Mouse (Mus musculus): Measurements from ENCODE around the gene Ptchd4. TPM values are rescaled to one million over a fixed set of nuclear protein-coding genes. Genes with fewer than 3 reads are reported as not detected.

The Ptchd4 gene
- polyA plus RNA-seq (2014; fragmentation: Nextera tagmentation; extraction: Ambion mirVana) = 17.6 and 21.3 TPM in 2 replicates

DNA sequence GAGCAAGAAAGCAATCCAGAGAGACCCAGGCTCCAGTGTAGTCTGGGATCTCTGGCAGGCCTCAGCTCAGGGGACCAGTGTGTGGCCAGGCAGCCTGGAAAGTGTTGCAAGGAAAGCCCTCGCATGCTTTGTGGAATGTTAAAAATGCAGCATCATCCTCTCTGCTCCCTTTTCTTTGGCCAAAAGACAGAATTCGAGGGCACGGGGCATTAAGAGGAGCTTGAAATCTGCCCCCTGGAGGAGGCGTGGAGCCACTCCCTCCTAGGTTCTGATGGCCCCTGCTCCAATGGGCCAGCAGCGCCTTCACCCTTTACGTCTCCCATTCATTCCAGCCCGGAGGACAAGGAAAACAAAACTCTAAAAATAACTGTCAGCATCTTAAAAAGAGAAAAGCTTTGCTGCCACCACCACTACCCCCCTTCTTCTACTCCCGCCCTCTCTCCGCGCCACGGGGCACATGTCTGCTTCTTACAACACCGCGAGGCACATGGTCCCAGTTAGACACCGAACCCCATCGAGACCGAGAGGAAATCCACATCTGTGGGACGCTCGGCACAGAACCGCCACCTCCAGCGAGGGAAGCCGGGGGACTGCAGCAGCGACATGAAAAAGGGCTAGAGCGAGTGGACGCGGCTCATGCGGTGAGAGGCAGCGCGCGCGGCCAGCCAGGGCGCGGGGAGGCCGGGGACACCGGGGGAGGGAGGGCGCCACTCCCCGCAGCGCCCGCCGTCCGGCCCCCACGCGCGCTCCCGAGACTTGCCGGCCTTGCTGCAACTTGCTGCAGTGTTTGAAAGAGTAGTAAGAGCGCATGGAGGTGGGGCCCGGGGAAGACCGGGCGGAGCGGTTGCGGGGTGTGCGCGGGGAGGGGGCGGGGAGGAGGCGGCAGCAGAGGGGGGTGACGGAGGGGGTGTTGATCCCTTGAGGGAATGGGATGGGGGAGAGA is at the start of gene Ptchd4:
Ptchd4 (plus strand) TSS at position 279 of the 943 bp plus-strand sequence.
- WGBS = 1% methylated on average over 41 of the region's 56 CpGs
- Histone ChIP-seq H3K4me3 (ENCODE audit: low read depth, low read length) (peak within 1 kb of the TSS; percentile 60), H3K9me3 (ENCODE audit: control insufficient read depth, low read length) (no peaks in the 10 kb centered on the region), H3K27ac (ENCODE audit: low read depth, low read length) (peak within 1 kb of the TSS; percentile 76), H3K27me3 (ENCODE audit: control insufficient read depth, insufficient read depth, low read length) (no peaks in the 10 kb centered on the region), H3K4me1 (ENCODE audit: control insufficient read depth, insufficient read depth, low read length) (no peaks in the 10 kb centered on the region), H3K4me2 (ENCODE audit: low read depth, low read length) (peak within 1 kb of the TSS; percentile 89), H3K9ac (replicated peaks; ENCODE audit: low read depth, low read length) (peak within 1 kb of the TSS; percentile 72), H3K36me3 (ENCODE audit: control insufficient read depth, insufficient read depth, low read length) (no peaks in the 10 kb centered on the region)
- ATAC-seq (ENCODE audit: low read depth) = peak; percentile 89

DNA sequence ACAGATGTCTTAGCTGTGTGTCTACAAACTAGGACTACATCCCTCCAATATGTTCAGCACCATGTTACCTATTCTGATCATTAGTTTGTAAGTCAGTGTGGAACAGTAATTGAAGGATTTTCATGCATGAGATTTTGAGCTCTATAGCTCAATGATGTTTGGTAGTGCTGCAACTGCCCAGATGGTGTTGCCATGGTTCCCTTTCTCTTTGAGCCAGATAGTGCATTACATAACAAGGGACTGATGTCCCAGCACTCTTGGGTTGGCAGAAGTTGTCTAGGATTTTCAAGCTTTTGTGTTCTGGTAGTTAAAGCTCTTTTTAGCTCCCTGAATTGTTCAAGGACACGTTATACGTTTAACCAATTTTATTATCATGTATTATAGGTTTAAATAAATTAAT is 38.9 kb upstream of the Ptchd4 start:
- 77% methylated on average over 2 of the region's 2 CpGs for WGBS
- H3K9ac ChIP-seq (replicated peaks; ENCODE audit: low read depth, low read length) = no peak overlapping the region
- no peak for ATAC-seq (ENCODE audit: low read depth)
- H3K4me2 ChIP-seq (ENCODE audit: low read depth, low read length) = no peak overlapping the region
- no peak overlapping the region for H3K27ac ChIP-seq (ENCODE audit: low read depth, low read length)
- H3K36me3 ChIP-seq (ENCODE audit: control insufficient read depth, insufficient read depth, low read length) = no peaks in the 10 kb centered on the region
- no peaks in the 10 kb centered on the region for H3K9me3 ChIP-seq (ENCODE audit: control insufficient read depth, low read length)
- H3K4me1 ChIP-seq (ENCODE audit: control insufficient read depth, insufficient read depth, low read length) = no peaks in the 10 kb centered on the region
- H3K4me3 ChIP-seq (ENCODE audit: low read depth, low read length) = no peak overlapping the region
- H3K27me3 ChIP-seq (ENCODE audit: control insufficient read depth, insufficient read depth, low read length) = no peaks in the 10 kb centered on the region

DNA sequence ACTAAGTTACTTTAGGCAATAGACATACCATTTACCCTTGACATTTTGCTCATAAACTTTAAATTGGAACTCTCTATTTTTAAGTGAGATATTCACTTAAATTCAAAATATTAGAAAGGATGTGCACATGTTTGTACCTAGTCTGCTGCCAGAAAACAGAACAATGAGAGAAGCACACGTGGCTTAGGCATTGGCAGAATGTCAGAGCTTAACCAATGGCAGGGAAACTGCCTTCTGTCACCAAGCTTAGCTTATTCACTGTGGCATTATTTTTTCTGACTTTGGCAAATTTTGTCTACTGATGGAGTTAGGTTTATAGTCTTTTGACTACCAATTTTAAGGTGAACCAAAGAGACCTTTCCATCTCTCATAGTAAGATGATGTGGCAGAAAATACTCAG is 31.4 kb upstream of the Ptchd4 start:
- Histone ChIP-seq H3K27me3 (ENCODE audit: control insufficient read depth, insufficient read depth, low read length) (no peaks in the 10 kb centered on the region), H3K4me1 (ENCODE audit: control insufficient read depth, insufficient read depth, low read length) (no peaks in the 10 kb centered on the region), H3K4me3 (ENCODE audit: low read depth, low read length) (no peak overlapping the region), H3K36me3 (ENCODE audit: control insufficient read depth, insufficient read depth, low read length) (no peaks in the 10 kb centered on the region), H3K9ac (replicated peaks; ENCODE audit: low read depth, low read length) (no peak overlapping the region), H3K27ac (ENCODE audit: low read depth, low read length) (no peak overlapping the region), H3K9me3 (ENCODE audit: control insufficient read depth, low read length) (no peaks in the 10 kb centered on the region), H3K4me2 (ENCODE audit: low read depth, low read length) (no peak overlapping the region)
- 44% methylated on average over 1 of the region's 1 CpGs for WGBS
- ATAC-seq (ENCODE audit: low read depth) = no peak

DNA sequence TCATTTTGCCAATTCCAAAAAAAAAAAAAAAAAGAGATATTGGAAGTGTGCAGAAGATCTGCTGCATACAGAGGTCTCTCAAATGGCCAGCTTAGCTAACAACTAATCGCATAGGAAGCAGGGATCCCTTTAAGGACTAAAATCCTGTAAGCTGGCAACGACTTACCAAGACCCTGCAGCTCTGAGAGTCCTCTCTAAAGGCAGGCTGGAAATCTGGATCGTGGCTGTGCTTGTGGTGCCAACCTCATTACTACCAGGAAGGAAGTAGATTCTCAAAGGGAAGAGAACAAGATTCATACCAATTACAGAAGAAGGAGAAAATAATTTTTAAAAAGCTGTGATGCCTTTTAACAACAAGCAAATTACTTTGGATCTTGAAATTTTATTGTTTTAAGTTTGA is 29.5 kb upstream of the Ptchd4 start:
- H3K4me3 ChIP-seq (ENCODE audit: low read depth, low read length) = no peak overlapping the region
- no peaks in the 10 kb centered on the region for H3K4me1 ChIP-seq (ENCODE audit: control insufficient read depth, insufficient read depth, low read length)
- H3K9me3 ChIP-seq (ENCODE audit: control insufficient read depth, low read length) = no peaks in the 10 kb centered on the region
- no peak overlapping the region for H3K27ac ChIP-seq (ENCODE audit: low read depth, low read length)
- no peak overlapping the region for H3K4me2 ChIP-seq (ENCODE audit: low read depth, low read length)
- H3K9ac ChIP-seq (replicated peaks; ENCODE audit: low read depth, low read length) = no peak overlapping the region
- H3K27me3 ChIP-seq (ENCODE audit: control insufficient read depth, insufficient read depth, low read length) = no peaks in the 10 kb centered on the region
- no peak for ATAC-seq (ENCODE audit: low read depth)
- 77% methylated on average over 3 of the region's 3 CpGs for WGBS
- H3K36me3 ChIP-seq (ENCODE audit: control insufficient read depth, insufficient read depth, low read length) = no peaks in the 10 kb centered on the region

DNA sequence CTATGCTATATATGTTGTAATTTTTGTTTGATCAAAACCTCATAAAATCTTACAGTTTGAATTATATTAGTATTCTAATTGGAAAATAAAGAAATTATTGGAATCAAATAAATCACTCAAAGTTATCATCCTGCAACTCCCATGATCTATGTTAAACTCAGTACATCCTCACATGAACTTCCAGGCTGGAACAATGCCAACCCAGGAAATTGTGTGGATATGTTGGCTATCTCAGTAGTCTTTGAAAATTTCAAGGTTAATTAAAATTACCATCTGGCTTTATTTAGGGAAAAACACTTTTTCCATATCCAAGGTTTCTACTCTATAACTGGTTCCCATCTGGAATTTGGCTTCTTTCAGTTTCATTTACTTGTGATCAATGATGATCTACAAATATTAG is 25.4 kb upstream of the Ptchd4 start:
- Histone ChIP-seq H3K9me3 (ENCODE audit: control insufficient read depth, low read length) (no peaks in the 10 kb centered on the region), H3K27ac (ENCODE audit: low read depth, low read length) (no peak overlapping the region), H3K4me2 (ENCODE audit: low read depth, low read length) (no peak overlapping the region), H3K36me3 (ENCODE audit: control insufficient read depth, insufficient read depth, low read length) (no peaks in the 10 kb centered on the region), H3K27me3 (ENCODE audit: control insufficient read depth, insufficient read depth, low read length) (no peaks in the 10 kb centered on the region), H3K4me1 (ENCODE audit: control insufficient read depth, insufficient read depth, low read length) (no peaks in the 10 kb centered on the region), H3K4me3 (ENCODE audit: low read depth, low read length) (no peak overlapping the region), H3K9ac (replicated peaks; ENCODE audit: low read depth, low read length) (no peak overlapping the region)
- ATAC-seq (ENCODE audit: low read depth) = no peak

DNA sequence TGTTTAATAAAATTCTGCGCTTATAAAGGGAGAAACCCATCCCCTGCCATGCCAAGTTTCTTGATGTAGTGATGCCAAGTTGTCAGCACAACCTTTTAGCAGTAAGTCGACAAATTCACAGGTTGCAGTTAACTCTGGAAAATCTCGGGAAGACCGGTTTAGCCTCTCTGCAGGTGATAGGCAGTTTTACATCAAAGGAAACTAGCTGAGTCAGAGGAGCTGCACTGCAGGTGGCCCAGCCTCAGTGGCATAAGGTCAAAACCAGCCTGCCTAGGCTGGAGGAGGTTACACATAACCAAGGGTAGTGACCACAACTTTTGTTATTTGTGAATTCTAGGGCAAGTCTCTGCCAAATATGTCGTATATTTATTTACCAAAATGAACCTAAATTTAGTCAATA is 24.0 kb upstream of the Ptchd4 start:
- H3K9me3 ChIP-seq (ENCODE audit: control insufficient read depth, low read length) = no peaks in the 10 kb centered on the region
- H3K4me1 ChIP-seq (ENCODE audit: control insufficient read depth, insufficient read depth, low read length) = no peaks in the 10 kb centered on the region
- no peak for ATAC-seq (ENCODE audit: low read depth)
- H3K36me3 ChIP-seq (ENCODE audit: control insufficient read depth, insufficient read depth, low read length) = no peaks in the 10 kb centered on the region
- WGBS = 56% methylated on average over 5 of the region's 5 CpGs
- H3K27ac ChIP-seq (ENCODE audit: low read depth, low read length) = no peak overlapping the region
- no peaks in the 10 kb centered on the region for H3K27me3 ChIP-seq (ENCODE audit: control insufficient read depth, insufficient read depth, low read length)
- H3K4me3 ChIP-seq (ENCODE audit: low read depth, low read length) = no peak overlapping the region
- no peak overlapping the region for H3K4me2 ChIP-seq (ENCODE audit: low read depth, low read length)
- no peak overlapping the region for H3K9ac ChIP-seq (replicated peaks; ENCODE audit: low read depth, low read length)

DNA sequence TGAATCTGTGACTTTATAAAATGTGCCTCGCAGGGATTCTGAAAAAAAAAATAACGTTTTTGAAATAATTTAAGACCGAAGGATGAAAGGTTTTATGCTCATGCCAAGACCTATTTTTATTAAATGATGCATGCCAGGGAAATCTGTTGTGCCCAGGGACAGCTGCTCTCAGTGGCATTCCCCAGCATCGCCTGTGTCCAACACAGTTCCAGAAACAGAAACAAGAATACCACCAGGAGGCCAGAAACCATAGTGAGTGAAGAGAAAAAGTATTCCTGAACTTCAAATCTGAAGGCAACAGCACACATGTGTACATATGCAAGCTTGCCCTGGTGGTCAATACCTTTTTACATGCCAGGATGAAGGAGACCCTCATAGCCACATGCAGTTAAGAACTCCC is 17.8 kb upstream of the Ptchd4 start:
- ATAC-seq (ENCODE audit: low read depth) = no peak
- Histone ChIP-seq H3K4me2 (ENCODE audit: low read depth, low read length) (no peak overlapping the region), H3K9me3 (ENCODE audit: control insufficient read depth, low read length) (no peaks in the 10 kb centered on the region), H3K27me3 (ENCODE audit: control insufficient read depth, insufficient read depth, low read length) (no peaks in the 10 kb centered on the region), H3K4me1 (ENCODE audit: control insufficient read depth, insufficient read depth, low read length) (no peaks in the 10 kb centered on the region), H3K4me3 (ENCODE audit: low read depth, low read length) (no peak overlapping the region), H3K9ac (replicated peaks; ENCODE audit: low read depth, low read length) (no peak overlapping the region), H3K36me3 (ENCODE audit: control insufficient read depth, insufficient read depth, low read length) (no peaks in the 10 kb centered on the region), H3K27ac (ENCODE audit: low read depth, low read length) (no peak overlapping the region)
- 70% methylated on average over 4 of the region's 4 CpGs for WGBS

DNA sequence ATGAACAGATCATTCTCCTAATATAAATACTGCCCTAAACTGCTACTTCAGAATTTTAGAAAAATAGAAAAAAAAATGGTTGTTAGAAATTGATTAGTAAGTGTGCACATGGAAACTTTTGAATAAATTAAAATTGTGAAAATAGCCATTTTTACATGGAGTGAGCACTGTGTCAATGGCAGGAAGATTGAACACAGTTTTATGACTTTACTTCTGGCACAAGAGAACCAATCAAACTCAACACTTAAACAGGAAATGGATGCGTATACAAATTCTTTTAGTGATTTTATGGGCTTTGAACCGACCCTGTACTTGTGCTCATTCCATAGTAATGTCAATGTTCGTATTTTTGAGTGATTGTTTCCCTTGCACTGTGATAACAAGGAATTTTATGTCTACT is 16.1 kb upstream of the Ptchd4 start:
- 70% methylated on average over 3 of the region's 3 CpGs for WGBS
- H3K4me1 ChIP-seq (ENCODE audit: control insufficient read depth, insufficient read depth, low read length) = no peaks in the 10 kb centered on the region
- H3K9ac ChIP-seq (replicated peaks; ENCODE audit: low read depth, low read length) = no peak overlapping the region
- H3K4me2 ChIP-seq (ENCODE audit: low read depth, low read length) = no peak overlapping the region
- no peaks in the 10 kb centered on the region for H3K9me3 ChIP-seq (ENCODE audit: control insufficient read depth, low read length)
- H3K4me3 ChIP-seq (ENCODE audit: low read depth, low read length) = no peak overlapping the region
- no peak overlapping the region for H3K27ac ChIP-seq (ENCODE audit: low read depth, low read length)
- no peak for ATAC-seq (ENCODE audit: low read depth)
- H3K36me3 ChIP-seq (ENCODE audit: control insufficient read depth, insufficient read depth, low read length) = no peaks in the 10 kb centered on the region
- H3K27me3 ChIP-seq (ENCODE audit: control insufficient read depth, insufficient read depth, low read length) = no peaks in the 10 kb centered on the region

DNA sequence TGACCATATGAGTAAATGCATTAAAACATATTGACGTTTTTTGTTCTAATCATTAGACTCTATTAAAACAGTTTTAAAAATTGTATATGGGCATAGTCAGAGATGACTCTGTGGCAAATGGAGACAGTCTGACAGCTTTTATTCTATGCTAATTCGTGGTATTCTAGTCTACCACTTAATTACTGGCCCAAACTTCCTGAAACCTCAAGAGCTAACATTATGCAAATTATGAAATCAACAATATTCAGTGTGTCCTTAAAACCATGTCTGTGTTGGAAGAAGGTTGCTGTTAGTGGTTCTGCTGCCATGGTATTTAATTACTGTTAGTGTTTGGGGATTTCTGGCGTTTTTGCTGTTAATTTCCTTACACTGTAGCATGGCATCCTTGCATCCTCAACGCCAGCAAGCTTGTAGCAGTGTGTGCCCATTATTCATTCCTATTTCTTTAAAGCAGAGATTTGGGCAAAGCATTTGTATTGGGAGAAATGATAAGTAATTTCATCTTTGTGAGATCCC is 12.6 kb upstream of the Ptchd4 start:
- no peak overlapping the region for H3K4me3 ChIP-seq (ENCODE audit: low read depth, low read length)
- no peaks in the 10 kb centered on the region for H3K4me1 ChIP-seq (ENCODE audit: control insufficient read depth, insufficient read depth, low read length)
- H3K36me3 ChIP-seq (ENCODE audit: control insufficient read depth, insufficient read depth, low read length) = no peaks in the 10 kb centered on the region
- no peak for ATAC-seq (ENCODE audit: low read depth)
- no peak overlapping the region for H3K4me2 ChIP-seq (ENCODE audit: low read depth, low read length)
- WGBS = 52% methylated on average over 4 of the region's 4 CpGs
- no peaks in the 10 kb centered on the region for H3K9me3 ChIP-seq (ENCODE audit: control insufficient read depth, low read length)
- no peak overlapping the region for H3K27ac ChIP-seq (ENCODE audit: low read depth, low read length)
- no peak overlapping the region for H3K9ac ChIP-seq (replicated peaks; ENCODE audit: low read depth, low read length)
- no peaks in the 10 kb centered on the region for H3K27me3 ChIP-seq (ENCODE audit: control insufficient read depth, insufficient read depth, low read length)
